Comparison of ENCODE assay signal across 8 mouse cellular contexts in genomic region chr16:38482780-38483562, GRCm38 (mm10). TPM values are rescaled to one million over a fixed set of nuclear protein-coding genes. Genes with fewer than 3 reads are reported as not detected.
DNase-seq lines count a peak whose midpoint lies in the region; ATAC-seq and TF ChIP-seq lines count a peak whose summit lies in the region.

No protein-coding gene starts in this region.

- TF ChIP-seq CTCF in lung, adult 2 months (IDR thresholded peaks at IDR 0.05; ENCODE audit: insufficient read depth, low read length): 0 out of 2 replicates have a peak, but pooled peaks have one; percentile 5

- WGBS in intestine, embryonic 16.5 days: 18% methylated on average over 32 of the region's 32 CpGs
- 18% methylated on average over 32 of the region's 32 CpGs for WGBS in lung, adult 2 months
- 16% methylated on average over 32 of the region's 32 CpGs for WGBS in neural tube, embryonic 14.5 days

- H3K27me3 ChIP-seq in intestine, embryonic 16.5 days (replicated peaks; ENCODE audit: control insufficient read depth, insufficient read depth, low read length): 0 out of 2 replicates have a peak, but pooled peaks cover 5% of the 10 kb centered on the region
- no peaks in the 10 kb centered on the region for H3K27me3 ChIP-seq in neural tube, embryonic 14.5 days (ENCODE audit: control insufficient read depth, insufficient read depth, low read length)

- H3K9ac ChIP-seq in intestine, embryonic 16.5 days (ENCODE audit: low read depth, low read length): peak overlapping the region; percentile 55
- 0 out of 2 replicates have a peak overlapping the region, but pooled peaks have one; percentile 7 for H3K9ac ChIP-seq in neural tube, embryonic 14.5 days (replicated peaks; ENCODE audit: low read depth, low read length)

- DNase-seq in right cerebral cortex, postnatal 14 days: peak; percentile 38
- DNase-seq in right cerebral cortex, postnatal 25 days: no peak
- peak; percentile 23 for DNase-seq in gastrocnemius, postnatal 14 days
- DNase-seq in lung, adult 2 months: peak; percentile 21
- no peak for DNase-seq in right cerebral cortex, postnatal 10 days (ENCODE audit: low spot score in 2 of 2)

- TF ChIP-seq POLR2A in lung, adult 2 months (IDR thresholded peaks at IDR 0.05; ENCODE audit: borderline replicate concordance, extremely low read depth, low read depth, low read length): no peak

- peak; percentile 55 for ATAC-seq in intestine, embryonic 16.5 days
- peak; percentile 38; the same call in 1 of the 2 replicates for ATAC-seq in neural tube, embryonic 14.5 days (ENCODE audit: low read depth)

- no peaks in the 10 kb centered on the region for H3K4me1 ChIP-seq in brown adipose tissue, adult 24 weeks (ENCODE audit: control insufficient read depth, insufficient read depth, insufficient read length, low read length)
- H3K4me1 ChIP-seq in intestine, embryonic 16.5 days (ENCODE audit: control insufficient read depth, insufficient read depth, low read length): peaks cover 2% of the 10 kb centered on the region; the same call in 1 of the 2 replicates
- H3K4me1 ChIP-seq in lung, adult 2 months (ENCODE audit: control insufficient read depth, insufficient read depth, low read length): peaks cover 3% of the 10 kb centered on the region; the same call in 1 of the 2 replicates
- H3K4me1 ChIP-seq in neural tube, embryonic 14.5 days (ENCODE audit: control insufficient read depth, insufficient read depth, low read length): no peaks in the 10 kb centered on the region

- H3K27ac ChIP-seq in brown adipose tissue, adult 24 weeks (replicated peaks; ENCODE audit: low read depth, low read length): no peak overlapping the region
- H3K27ac ChIP-seq in intestine, embryonic 16.5 days (ENCODE audit: low read length): no peak overlapping the region
- no peak overlapping the region for H3K27ac ChIP-seq in neural tube, embryonic 14.5 days (ENCODE audit: low read depth, low read length)

- H3K4me3 ChIP-seq in brown adipose tissue, adult 24 weeks (ENCODE audit: insufficient read depth, low read depth, low read length): peak overlapping the region; percentile 51
- H3K4me3 ChIP-seq in intestine, embryonic 16.5 days (ENCODE audit: low read length): peak overlapping the region; percentile 42
- H3K4me3 ChIP-seq in lung, adult 2 months (replicated peaks; ENCODE audit: extremely low read depth, low read depth, low read length): peak overlapping the region; percentile 41
- peak overlapping the region; percentile 15; the same call in 1 of the 2 replicates for H3K4me3 ChIP-seq in neural tube, embryonic 14.5 days (ENCODE audit: low read depth, low read length)

- intact Hi-C loops in gastrocnemius, postnatal 14 days (cut with DNase I; ENCODE audit: low total_unique reads): no loop called here

- no peaks in the 10 kb centered on the region for H3K9me3 ChIP-seq in intestine, embryonic 16.5 days (ENCODE audit: control insufficient read depth, low read length)
- no peaks in the 10 kb centered on the region for H3K9me3 ChIP-seq in neural tube, embryonic 14.5 days (ENCODE audit: control insufficient read depth, low read length)

- H3K4me2 ChIP-seq in intestine, embryonic 16.5 days (ENCODE audit: low read depth, low read length): peak overlapping the region; percentile 78
- peak overlapping the region; percentile 42 for H3K4me2 ChIP-seq in neural tube, embryonic 14.5 days (ENCODE audit: low read depth, low read length)

- H3K36me3 ChIP-seq in intestine, embryonic 16.5 days (ENCODE audit: control insufficient read depth, insufficient read depth, low read length): no peaks in the 10 kb centered on the region
- H3K36me3 ChIP-seq in neural tube, embryonic 14.5 days (ENCODE audit: control insufficient read depth, insufficient read depth, low read length): no peaks in the 10 kb centered on the region

RNA-seq across cellular contexts. Expression of gene Cd80, which starts 27.6 kb away (rescaled TPM):
- 1.0 TPM in 1 of 2 replicates, not detected in the other for polyA plus RNA-seq in brown adipose tissue, adult 24 weeks (2012; ENCODE audit: insufficient read depth, insufficient read length, missing spikeins)
- total RNA-seq in gastrocnemius, postnatal 14 days (2021): under 1 TPM in 1 of 2 experiments, not detected in 1; 0.12 TPM
- 0.18 and 0.27 TPM in 2 replicates for polyA plus RNA-seq in intestine, embryonic 16.5 days (2015; fragmentation: Nextera tagmentation; extraction: Ambion mirVana)
- 0.35 and 0.98 TPM in 2 replicates for polyA plus RNA-seq in lung, adult 2 months (2012; rRNA removed)
- 0.67 and 0.74 TPM in 2 replicates for polyA plus RNA-seq in neural tube, embryonic 14.5 days (2014; fragmentation: Nextera tagmentation; extraction: Ambion mirVana)

RNA-seq across cellular contexts. Expression of gene Adprh, which starts 30.5 kb away (rescaled TPM):
- polyA plus RNA-seq in brown adipose tissue, adult 24 weeks (2012; ENCODE audit: insufficient read depth, insufficient read length, missing spikeins): 15.4 and 21.4 TPM in 2 replicates
- 10 to 100 TPM; 25.5 to 27.6 TPM for total RNA-seq in gastrocnemius, postnatal 14 days (2021)
- polyA plus RNA-seq in intestine, embryonic 16.5 days (2015; fragmentation: Nextera tagmentation; extraction: Ambion mirVana): 85.1 and 88.9 TPM in 2 replicates
- polyA plus RNA-seq in lung, adult 2 months (2012; rRNA removed): 27.0 and 29.4 TPM in 2 replicates
- polyA plus RNA-seq in neural tube, embryonic 14.5 days (2014; fragmentation: Nextera tagmentation; extraction: Ambion mirVana): 130 and 141 TPM in 2 replicates

RNA-seq across cellular contexts. Expression of gene Timmdc1, which starts 39.5 kb away (rescaled TPM):
- polyA plus RNA-seq in brown adipose tissue, adult 24 weeks (2012; ENCODE audit: insufficient read depth, insufficient read length, missing spikeins): 43.1 and 49.2 TPM in 2 replicates
- total RNA-seq in gastrocnemius, postnatal 14 days (2021): 10 to 100 TPM; 40.7 to 45.0 TPM
- polyA plus RNA-seq in intestine, embryonic 16.5 days (2015; fragmentation: Nextera tagmentation; extraction: Ambion mirVana): 22.6 and 23.6 TPM in 2 replicates
- polyA plus RNA-seq in lung, adult 2 months (2012; rRNA removed): 10.0 and 12.9 TPM in 2 replicates
- polyA plus RNA-seq in neural tube, embryonic 14.5 days (2014; fragmentation: Nextera tagmentation; extraction: Ambion mirVana): 31.9 and 33.2 TPM in 2 replicates

RNA-seq across cellular contexts. Expression of gene Pla1a, which starts 50.0 kb away (rescaled TPM):
- polyA plus RNA-seq in brown adipose tissue, adult 24 weeks (2012; ENCODE audit: insufficient read depth, insufficient read length, missing spikeins): 11.3 and 14.4 TPM in 2 replicates
- total RNA-seq in gastrocnemius, postnatal 14 days (2021): 1 to 10 TPM; 3.8 to 4.7 TPM
- polyA plus RNA-seq in intestine, embryonic 16.5 days (2015; fragmentation: Nextera tagmentation; extraction: Ambion mirVana): 1.3 and 1.9 TPM in 2 replicates
- 1.6 and 2.0 TPM in 2 replicates for polyA plus RNA-seq in lung, adult 2 months (2012; rRNA removed)
- 0.47 and 0.70 TPM in 2 replicates for polyA plus RNA-seq in neural tube, embryonic 14.5 days (2014; fragmentation: Nextera tagmentation; extraction: Ambion mirVana)

Comparison
In these comparisons a context has a peak if more than half of its experiments do, and no peak if none do; other contexts are left out.
1. DNase-seq: peak in right cerebral cortex, postnatal 14 days (single experiment), gastrocnemius, postnatal 14 days (single experiment) and lung, adult 2 months (single experiment); none in right cerebral cortex, postnatal 25 days (single experiment) and right cerebral cortex, postnatal 10 days (0 of 2).
2. Peak in every context shown above with its lines, with median percentiles within 50 percentile points of each other: H3K4me3 ChIP-seq.